In genomic region chr11:11417356-11417755, GRCm38 (mm10) we compare ENCODE assay signal across 21 mouse cellular contexts. TPM values are rescaled to one million over a fixed set of nuclear protein-coding genes. Genes with fewer than 3 reads are reported as not detected.
"Had no signal": no experiment of that assay in that cellular context is flagged by ENCODE, and none has a peak within 500 bp of the region (broad histone marks: within the 10 kb centered on the region; RNA-seq: fewer than 3 reads in every experiment).

No protein-coding gene starts in this region.

- H3K4me1 ChIP-seq: lung, embryonic 15.5 days; midbrain, embryonic 13.5 days; midbrain, embryonic 15.5 days; neural tube, embryonic 12.5 days had no signal

- H3K9ac ChIP-seq: liver, postnatal 0 days; lung, embryonic 15.5 days; midbrain, embryonic 13.5 days; midbrain, embryonic 15.5 days; neural tube, embryonic 12.5 days had no signal

- ATAC-seq: liver, postnatal 0 days; lung, postnatal 0 days; midbrain, embryonic 13.5 days; midbrain, embryonic 15.5 days had no signal

- H3K4me3 ChIP-seq: lung, embryonic 15.5 days; megakaryocyte, embryonic 14.5 days; midbrain, embryonic 13.5 days; midbrain, embryonic 15.5 days; neural tube, embryonic 12.5 days had no signal

- H3K27ac ChIP-seq: lung, embryonic 15.5 days; macrophage; midbrain, embryonic 13.5 days; midbrain, embryonic 15.5 days; neural tube, embryonic 12.5 days had no signal

- DNase-seq: liver, postnatal 0 days; lung, adult 2 months; lung, postnatal 14 days; lung, postnatal 36 days; retina, postnatal 1 day; right cerebral cortex, adult 18-20 months; right cerebral cortex, postnatal 25 days; right cerebral cortex, postnatal 4 days; spleen, adult 18-20 months; thymus, adult 18-20 months; thymus, postnatal 14 days; thymus, postnatal 36 days had no signal

- H3K27me3 ChIP-seq: lung, embryonic 15.5 days; megakaryocyte, embryonic 14.5 days; midbrain, embryonic 13.5 days; midbrain, embryonic 15.5 days; neural tube, embryonic 12.5 days had no signal

- H3K4me2 ChIP-seq: lung, embryonic 15.5 days; midbrain, embryonic 11.5 days; midbrain, embryonic 13.5 days; midbrain, embryonic 15.5 days; neural tube, embryonic 12.5 days had no signal

- H3K36me3 ChIP-seq: lung, embryonic 15.5 days; midbrain, embryonic 13.5 days; midbrain, embryonic 15.5 days; neural tube, embryonic 12.5 days had no signal

- H3K9me3 ChIP-seq: lung, embryonic 15.5 days; megakaryocyte, embryonic 14.5 days; midbrain, embryonic 13.5 days; midbrain, embryonic 15.5 days; neural tube, embryonic 12.5 days had no signal

RNA-seq across cellular contexts. Expression of gene Spata48, which starts 44.5 kb away (rescaled TPM):
- polyA plus RNA-seq: small intestine, adult 2 months had no signal

RNA-seq across cellular contexts. Expression of gene Zpbp, which starts 44.9 kb away (rescaled TPM):
- polyA plus RNA-seq: small intestine, adult 2 months had no signal
